Mouse (Mus musculus): ENCODE measurements around the gene Scgb1b24.

Scgb1b24 gene

DNA sequence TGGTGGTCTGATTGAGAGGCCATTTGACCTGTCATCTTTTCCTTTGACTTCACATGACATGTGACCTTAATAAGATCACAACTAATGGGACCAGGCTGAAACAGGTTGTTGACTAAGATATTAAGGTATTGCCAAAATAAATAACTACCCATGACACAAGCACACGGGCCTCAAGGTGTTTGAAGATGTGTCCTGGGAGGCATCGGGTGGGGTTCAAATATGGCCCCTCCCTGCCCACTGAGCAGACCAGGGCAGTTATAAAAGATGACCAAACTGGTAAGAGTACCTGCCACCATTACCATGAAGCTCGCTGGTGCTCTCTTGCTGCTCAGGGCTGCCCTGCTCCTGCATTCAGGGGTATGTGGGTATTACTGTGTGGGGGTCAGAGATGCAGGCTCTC is at the start of gene Scgb1b24:
TSS of gene Scgb1b24 (plus strand) at position 301 of the 400 bp plus-strand sequence.
- DNase-seq (ENCODE audit: low read depth, low spot score), result no peak
- H3K27me3 ChIP-seq (ENCODE audit: control insufficient read depth, insufficient read depth, low read length, poor library complexity, severe bottlenecking), result no peaks in the 10 kb centered on the region
- H3K36me3 ChIP-seq (ENCODE audit: control insufficient read depth, insufficient read depth, low read length, poor library complexity, severe bottlenecking), result no peaks in the 10 kb centered on the region

DNA sequence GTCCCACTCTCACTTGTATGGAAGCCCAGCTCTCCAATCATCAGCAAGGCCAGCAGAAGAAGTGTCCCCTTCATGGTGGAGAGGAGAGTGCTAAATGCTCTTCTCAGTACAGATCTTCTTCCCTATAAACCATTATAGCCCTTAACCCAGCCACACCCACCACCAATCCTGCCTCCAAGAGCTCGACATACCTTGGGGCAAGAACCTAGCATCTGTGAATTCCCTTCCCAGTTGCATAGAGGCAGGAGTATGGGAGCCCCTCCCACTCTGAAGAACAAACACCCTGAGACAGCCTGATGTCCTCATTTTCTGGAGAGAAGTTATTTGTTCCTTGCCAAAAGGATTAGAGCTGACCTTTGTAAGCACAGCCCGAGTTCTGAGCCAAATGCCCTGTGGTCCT is 4.4 kb upstream of the Scgb1b24 start, which contains the start of gene Scgb2b24:
TSS of gene Scgb2b24 (minus strand) at position 101 of the 400 bp plus-strand sequence.
- DNase-seq (ENCODE audit: low read depth, low spot score), result no peak
- Histone ChIP-seq H3K36me3 (ENCODE audit: control insufficient read depth, insufficient read depth, low read length, poor library complexity, severe bottlenecking) (no peaks in the 10 kb centered on the region), H3K27me3 (ENCODE audit: control insufficient read depth, insufficient read depth, low read length, poor library complexity, severe bottlenecking) (no peaks in the 10 kb centered on the region)

Data from splenic B cell, adult 2 months (primary cell).